Mouse (Mus musculus) adrenal gland, postnatal 25 days (tissue): ENCODE measurements around the gene Polr2e. TPM values are rescaled to one million over a fixed set of nuclear protein-coding genes. Genes with fewer than 3 reads are reported as not detected.

Experiments
- DNase-seq: peaks from one replicate; pipeline ENCODE4 v3.0.0; 2021; ENCODE audit warnings: mixed read lengths
- total RNA-seq: library from RNA; stranded (reverse); gene quantifications from 2 replicates; pipeline ENCODE4 v1.2.3, GENCODE M21; 2021

Polr2e gene
- total RNA-seq, 1 experiment from 2014 or later = 101 TPM

DNA sequence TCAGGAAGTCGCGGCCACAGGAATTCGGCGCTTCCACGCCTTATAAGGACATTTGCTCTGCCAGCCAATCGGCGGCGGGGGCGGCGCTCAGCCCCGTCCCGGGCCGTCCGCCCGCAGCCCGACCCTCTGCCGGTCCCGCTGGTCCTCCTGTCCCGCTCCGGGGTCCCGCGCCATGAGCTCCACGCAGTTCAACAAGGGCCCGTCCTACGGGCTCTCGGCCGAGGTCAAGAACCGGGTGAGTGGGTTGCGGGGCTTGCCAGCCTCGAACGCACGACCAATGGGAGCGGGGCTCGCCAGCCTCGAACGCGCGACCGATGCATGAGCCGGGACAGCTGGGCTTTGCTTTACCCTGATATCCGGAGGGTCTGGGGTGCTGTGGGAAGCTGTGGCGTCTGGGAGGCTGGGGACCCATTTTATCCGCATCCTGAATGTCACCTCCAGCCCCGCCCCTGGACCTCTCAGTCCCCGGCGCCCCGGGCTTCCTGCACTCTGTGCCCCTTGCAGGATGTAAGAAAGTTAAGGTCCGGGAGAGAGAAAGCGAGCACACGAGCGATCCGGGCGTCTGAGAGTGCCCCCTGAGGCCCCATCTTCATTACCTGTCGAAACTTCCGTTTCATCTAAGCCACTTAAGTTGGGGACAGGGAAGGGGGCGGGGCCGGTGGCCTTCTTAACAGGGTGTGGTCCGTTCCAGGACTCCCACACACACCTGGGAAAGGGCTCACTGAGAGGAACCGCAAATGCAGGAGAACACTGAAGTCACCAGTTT lies 50.9 kb downstream of the Polr2e start, which contains the start of gene Cnn2:
Gene Cnn2, plus strand, starts transcription at position 79 of the 766 bp plus-strand sequence.
- DNase-seq = peak; percentile 66

DNA sequence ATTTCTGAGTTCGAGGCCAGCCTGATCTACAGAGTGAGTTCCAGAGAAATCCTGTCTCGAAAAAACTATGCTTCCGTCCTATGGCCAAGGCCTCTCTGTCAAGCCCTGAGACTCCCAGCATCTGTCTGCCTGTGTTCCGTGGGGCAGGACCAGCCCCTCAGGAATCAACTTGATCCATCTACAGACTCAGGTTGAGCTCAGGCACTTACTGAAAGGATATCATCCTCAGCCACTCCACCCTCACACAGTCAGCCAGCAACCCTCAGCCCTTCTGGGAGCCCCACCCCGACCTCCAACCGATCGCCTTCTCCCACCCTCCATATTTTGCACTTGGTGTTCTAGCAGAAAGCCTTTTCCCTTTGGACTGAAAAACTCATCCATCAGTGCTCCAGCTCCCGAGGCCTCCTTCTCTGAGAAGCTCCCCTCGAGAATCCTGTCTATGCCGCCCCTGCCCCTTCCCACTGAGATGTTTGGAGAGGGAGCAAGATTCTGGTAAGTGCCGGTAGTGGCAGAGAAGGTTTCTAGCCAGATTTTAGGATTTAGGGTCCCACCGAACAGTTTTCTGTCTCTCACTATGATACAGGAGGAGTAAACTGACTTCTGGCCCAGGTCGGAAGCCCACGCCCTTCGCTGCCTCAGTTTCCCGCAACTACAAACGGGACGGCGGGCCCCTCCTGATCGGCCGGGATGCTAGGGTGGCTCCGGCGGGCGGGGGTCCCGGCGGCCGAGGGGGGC lies 51.7 kb downstream of the Polr2e start:
- no peak for DNase-seq

DNA sequence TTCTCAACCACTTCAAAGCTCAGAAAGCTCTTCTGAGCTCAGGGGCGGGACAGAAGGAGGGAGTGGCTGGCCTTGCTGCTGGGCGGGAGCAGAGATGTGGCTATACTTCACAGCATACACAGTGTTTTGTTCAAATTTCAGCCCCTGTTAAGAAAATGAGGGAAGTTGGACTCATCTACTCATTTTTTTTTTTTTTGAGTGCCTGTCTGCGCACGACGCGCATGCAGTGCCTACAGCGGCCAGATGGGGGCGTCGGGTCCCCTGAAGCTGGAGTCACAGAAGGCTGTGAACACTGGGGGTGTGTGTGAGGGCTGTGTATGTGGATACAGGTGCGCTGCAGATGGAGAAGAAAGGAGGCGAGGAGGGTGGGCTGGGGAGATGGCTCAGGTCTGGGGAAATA lies 52.6 kb downstream of the Polr2e start:
- peak; percentile 85 for DNase-seq

DNA sequence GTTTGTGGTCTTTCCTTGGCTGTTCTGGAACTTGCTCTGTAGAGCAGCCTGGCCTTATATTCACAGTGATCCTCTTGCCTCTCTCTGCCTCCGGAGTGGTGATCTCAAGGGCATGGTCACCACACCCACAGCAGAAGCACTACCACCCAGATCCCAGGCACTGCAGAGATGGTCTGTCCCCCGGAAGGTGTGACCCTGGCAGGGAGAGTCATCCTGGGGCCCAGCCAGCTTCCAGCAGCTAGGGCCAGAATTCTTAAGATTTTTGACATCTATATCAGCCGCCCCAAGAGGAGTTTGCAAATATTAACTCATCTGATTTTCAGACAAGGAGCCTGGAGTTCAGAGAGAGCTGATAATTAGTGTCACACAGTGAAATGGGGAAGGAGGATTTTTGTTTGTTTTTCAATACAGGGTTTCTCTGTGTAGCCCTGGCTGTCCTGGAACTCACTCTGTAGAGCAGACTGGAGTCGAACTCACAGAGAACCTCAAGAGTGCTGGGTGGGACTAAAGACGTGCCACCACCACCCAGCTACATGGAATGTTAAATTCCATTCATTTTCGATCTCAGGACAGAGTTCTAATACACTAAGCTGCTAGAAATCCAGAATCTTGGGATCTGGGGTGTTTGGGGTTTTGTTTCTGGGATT lies 53.2 kb downstream of the Polr2e start:
- DNase-seq = peak; percentile 76

Other genes with a start within 250 kb of the Polr2e start
- not detected in 2 replicates for gene Prss57, start 248.8 kb downstream of the Polr2e start, total RNA-seq
- 57.1 and 99.3 TPM in 2 replicates for gene Palm, start 246.2 kb downstream of the Polr2e start, total RNA-seq
- 0.64 and 1.00 TPM in 2 replicates for gene Misp, start 218.8 kb downstream of the Polr2e start, total RNA-seq
- gene Ptbp1, start 185.4 kb downstream of the Polr2e start, total RNA-seq = 224 and 249 TPM in 2 replicates
- not detected in 2 replicates for gene Prtn3, start 165.3 kb downstream of the Polr2e start, total RNA-seq
- gene Plppr3, start 165.2 kb downstream of the Polr2e start, total RNA-seq = 0.49 and 1.2 TPM in 2 replicates
- gene Elane, start 153.5 kb downstream of the Polr2e start, total RNA-seq = not detected in 2 replicates
- 420 and 469 TPM in 2 replicates for gene Cfd, start 148.9 kb downstream of the Polr2e start, total RNA-seq
- gene Med16, start 130.9 kb downstream of the Polr2e start, total RNA-seq = 36.0 and 49.2 TPM in 2 replicates
- gene Gm26602, start 128.9 kb downstream of the Polr2e start, total RNA-seq = not detected in 2 replicates
- gene Kiss1r, start 122.8 kb downstream of the Polr2e start, total RNA-seq = 1.1 and 2.3 TPM in 2 replicates
- gene R3hdm4, start 118.6 kb downstream of the Polr2e start, total RNA-seq = 85.5 and 98.9 TPM in 2 replicates
- 5.2 and 5.8 TPM in 2 replicates for gene Arid3a, start 112.8 kb downstream of the Polr2e start, total RNA-seq
- 32.4 and 35.5 TPM in 2 replicates for gene Wdr18, start 79.6 kb downstream of the Polr2e start, total RNA-seq
- 0.12 TPM in 1 of 2 replicates, not detected in the other for gene Grin3b, start 69.1 kb downstream of the Polr2e start, total RNA-seq
- gene Tmem259, start 55.5 kb downstream of the Polr2e start, total RNA-seq = 159 and 161 TPM in 2 replicates
- gene Cnn2, start 51.2 kb downstream of the Polr2e start, total RNA-seq = 28.3 and 29.8 TPM in 2 replicates
- gene Abca7, start 43.3 kb downstream of the Polr2e start, total RNA-seq = 24.2 and 29.1 TPM in 2 replicates
- gene Arhgap45, start 23.1 kb downstream of the Polr2e start, total RNA-seq = 3.7 and 4.3 TPM in 2 replicates
- gene Gpx4, start 7.4 kb upstream of the Polr2e start, total RNA-seq = 977 and 1,201 TPM in 2 replicates
- gene Sbno2, start 65.8 kb upstream of the Polr2e start, total RNA-seq = 66.1 and 73.2 TPM in 2 replicates
- 154 TPM in 2 replicates for gene Stk11, start 76.0 kb upstream of the Polr2e start, total RNA-seq
- gene Atp5d, start 98.8 kb upstream of the Polr2e start, total RNA-seq = 460 and 592 TPM in 2 replicates
- gene Cbarp, start 101.0 kb upstream of the Polr2e start, total RNA-seq = 45.4 and 67.9 TPM in 2 replicates
- gene Midn, start 108.5 kb upstream of the Polr2e start, total RNA-seq = 74.1 and 97.4 TPM in 2 replicates
- gene Cirbp, start 126.2 kb upstream of the Polr2e start, total RNA-seq = 49.9 and 142 TPM in 2 replicates
- 15.6 and 16.7 TPM in 2 replicates for gene 1600002K03Rik, start 133.1 kb upstream of the Polr2e start, total RNA-seq
- 2.7 and 5.2 TPM in 2 replicates for gene Efna2, start 139.7 kb upstream of the Polr2e start, total RNA-seq
- gene Mum1, start 186.6 kb upstream of the Polr2e start, total RNA-seq = 23.4 and 37.9 TPM in 2 replicates
- gene Ndufs7, start 209.3 kb upstream of the Polr2e start, total RNA-seq = 238 and 243 TPM in 2 replicates
- 326 and 398 TPM in 2 replicates for gene Gamt, start 221.2 kb upstream of the Polr2e start, total RNA-seq
- gene Dazap1, start 221.7 kb upstream of the Polr2e start, total RNA-seq = 111 and 117 TPM in 2 replicates